Mouse (Mus musculus) thymus, adult 2 months (tissue): ENCODE measurements around the gene Ereg.

ENCODE experiments used
- CTCF ChIP-seq: fragments of 200-500 bp; IDR thresholded peaks from 2 replicates; pipeline ENCODE4 v1.5.1; 2012; ENCODE audit warnings: mild to moderate bottlenecking, control low read depth, low read length, moderate library complexity, borderline replicate concordance; ENCODE audit not compliant: control insufficient read depth, poor library complexity, insufficient read depth; ENCODE audit errors: extremely low read depth
- POLR2A ChIP-seq: fragments of 200-500 bp; IDR thresholded peaks from 2 replicates; pipeline ENCODE4 v1.6.1; 2012; ENCODE audit warnings: mild to moderate bottlenecking, low read length, control low read depth, moderate library complexity; ENCODE audit not compliant: control insufficient read depth, poor library complexity, insufficient read depth; ENCODE audit errors: extremely low read depth

DNA sequence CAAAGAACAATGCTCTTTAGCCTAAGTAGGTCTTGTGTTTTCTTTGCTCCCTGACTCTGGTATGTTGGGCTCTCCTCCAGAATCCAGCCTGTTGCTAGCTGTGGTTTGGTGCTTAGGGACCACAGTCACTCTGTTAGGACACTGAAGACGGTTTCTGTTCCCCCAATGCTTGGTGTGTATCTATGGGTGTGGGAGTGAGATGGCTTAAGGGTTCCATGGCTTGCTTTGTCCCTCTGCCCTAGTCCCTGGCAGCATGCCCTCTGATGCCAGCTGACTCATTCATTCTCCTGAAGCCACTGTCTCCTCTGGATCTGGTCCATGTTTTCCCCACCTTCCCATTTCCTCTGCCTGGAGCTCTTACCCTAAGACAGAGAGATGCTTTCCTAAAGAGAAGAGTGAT lies 40.2 kb downstream of the Ereg start:
- TF ChIP-seq CTCF (no peak), POLR2A (no peak)
